Mouse (Mus musculus) testis, adult 2 months (tissue): ENCODE measurements at regions not wholly inside any gene's neighbourhood (a gene's known extent, or its start where the extent isn't known, plus 50 kb on each side); places are given as distances from the start of the nearest gene placed in this dataset.

Experiments
- H3K27ac ChIP-seq: fragments of 200-500 bp; 2 replicates; pipeline ENCODE4 v1.5.1; 2012; ENCODE audit warnings: low read depth, low read length; ENCODE audit not compliant: control insufficient read depth, insufficient read depth
- H3K27me3 ChIP-seq: fragments of 200-500 bp; 2 replicates; pipeline ENCODE4 v1.6.1; 2012; ENCODE audit warnings: mild to moderate bottlenecking, low read length, moderate library complexity; ENCODE audit not compliant: control insufficient read depth, insufficient read depth
- H3K36me3 ChIP-seq: fragments of 200-500 bp; 2 replicates; pipeline ENCODE4 v1.6.1; 2012; ENCODE audit warnings: mild to moderate bottlenecking, low read length; ENCODE audit not compliant: control insufficient read depth, insufficient read depth
- H3K4me1 ChIP-seq: fragments of 200-500 bp; 2 replicates; pipeline ENCODE4 v1.6.1; 2012; ENCODE audit warnings: low read length; ENCODE audit not compliant: control insufficient read depth, insufficient read depth
- H3K4me3 ChIP-seq: fragments of 200-500 bp; 2 replicates; pipeline ENCODE4 v1.5.1; 2012; ENCODE audit warnings: low read depth, mild to moderate bottlenecking, low read length, moderate library complexity, mixed read lengths; ENCODE audit not compliant: control insufficient read depth
- CTCF ChIP-seq: fragments of 200-500 bp; IDR thresholded peaks from 2 replicates; pipeline ENCODE4 v1.5.1; 2012; ENCODE audit warnings: low read depth, mild to moderate bottlenecking, inconsistent platforms, low read length, moderate library complexity; ENCODE audit not compliant: control insufficient read depth, insufficient read depth, insufficient replicate concordance
- POLR2A ChIP-seq: fragments of 200-500 bp; IDR thresholded peaks from 2 replicates; pipeline ENCODE4 v1.6.1; 2012; ENCODE audit warnings: low read depth, mild to moderate bottlenecking, inconsistent platforms, low read length, moderate library complexity; ENCODE audit not compliant: control insufficient read depth

- H3K36me3 ChIP-seq = no peaks in the 10 kb centered on the region
- no peak overlapping the region for H3K4me3 ChIP-seq
- no peaks in the 10 kb centered on the region for H3K27me3 ChIP-seq
- H3K27ac ChIP-seq = no peak overlapping the region
- TF ChIP-seq POLR2A = no peak
- no peak for TF ChIP-seq CTCF
- no peaks in the 10 kb centered on the region for H3K4me1 ChIP-seq
These were observed 88.4 kb upstream of the Tbl1xr1 start for GRCm38 (mm10) chr3:21988010-21988531.

GRCm38 (mm10) chr3:21990526-21990925, 85.9 kb upstream of the Tbl1xr1 start:
- no peak overlapping the region for H3K27ac ChIP-seq
- no peaks in the 10 kb centered on the region for H3K27me3 ChIP-seq
- TF ChIP-seq POLR2A = no peak
- TF ChIP-seq CTCF = no peak
- H3K4me3 ChIP-seq = no peak overlapping the region
- H3K4me1 ChIP-seq = no peaks in the 10 kb centered on the region
- H3K36me3 ChIP-seq = no peaks in the 10 kb centered on the region

- Histone ChIP-seq H3K27ac (no peak overlapping the region), H3K4me3 (no peak overlapping the region), H3K4me1 (no peaks in the 10 kb centered on the region), H3K36me3 (no peaks in the 10 kb centered on the region), H3K27me3 (no peaks in the 10 kb centered on the region)
- TF ChIP-seq POLR2A = no peak
- TF ChIP-seq CTCF = no peak
These were observed 84.7 kb upstream of the Tbl1xr1 start for GRCm38 (mm10) chr3:21991681-21992152.

DNA sequence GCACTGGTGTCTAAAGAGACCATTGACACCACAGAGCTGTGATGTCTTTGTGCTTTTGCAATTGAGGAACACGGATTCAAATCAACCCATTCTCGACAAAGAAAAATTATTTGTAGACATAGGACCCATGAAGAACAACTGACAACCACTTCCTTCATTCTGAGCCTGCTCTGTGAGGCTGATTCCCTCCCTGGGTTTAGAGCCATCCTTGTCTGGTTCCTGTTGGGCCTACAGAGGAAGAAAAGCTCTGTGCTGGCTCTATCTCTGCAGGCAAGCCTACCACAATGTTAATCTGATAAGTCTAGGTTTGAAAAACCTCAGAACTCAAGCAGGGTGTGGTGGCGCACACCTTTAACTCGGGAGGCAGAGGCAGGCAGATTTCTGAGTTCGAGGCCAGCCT, 84.2 kb upstream of the Tbl1xr1 start:
- Histone ChIP-seq H3K4me1 (no peaks in the 10 kb centered on the region), H3K4me3 (no peak overlapping the region), H3K36me3 (no peaks in the 10 kb centered on the region), H3K27ac (no peak overlapping the region), H3K27me3 (no peaks in the 10 kb centered on the region)
- TF ChIP-seq CTCF = no peak
- TF ChIP-seq POLR2A = no peak

GRCm38 (mm10) chr3:21993961-21994360, 82.5 kb upstream of the Tbl1xr1 start:
- no peak overlapping the region for H3K4me3 ChIP-seq
- TF ChIP-seq CTCF = no peak
- no peaks in the 10 kb centered on the region for H3K36me3 ChIP-seq
- no peak overlapping the region for H3K27ac ChIP-seq
- H3K4me1 ChIP-seq = no peaks in the 10 kb centered on the region
- H3K27me3 ChIP-seq = no peaks in the 10 kb centered on the region

GRCm38 (mm10) chr3:21995566-21996391, 80.7 kb upstream of the Tbl1xr1 start:
- H3K27me3 ChIP-seq = no peaks in the 10 kb centered on the region
- no peaks in the 10 kb centered on the region for H3K4me1 ChIP-seq
- H3K27ac ChIP-seq = no peak overlapping the region
- no peaks in the 10 kb centered on the region for H3K36me3 ChIP-seq
- TF ChIP-seq CTCF = no peak
- no peak for TF ChIP-seq POLR2A
- no peak overlapping the region for H3K4me3 ChIP-seq

GRCm38 (mm10) chr3:21997387-21997786, 79.1 kb upstream of the Tbl1xr1 start:
- Histone ChIP-seq H3K27me3 (no peaks in the 10 kb centered on the region), H3K27ac (no peak overlapping the region), H3K36me3 (no peaks in the 10 kb centered on the region), H3K4me1 (no peaks in the 10 kb centered on the region), H3K4me3 (no peak overlapping the region)
- TF ChIP-seq CTCF (no peak), POLR2A (no peak)

- no peak for TF ChIP-seq POLR2A
- no peak for TF ChIP-seq CTCF
- no peaks in the 10 kb centered on the region for H3K36me3 ChIP-seq
- no peak overlapping the region for H3K27ac ChIP-seq
- H3K4me1 ChIP-seq = no peaks in the 10 kb centered on the region
- H3K27me3 ChIP-seq = no peaks in the 10 kb centered on the region
- no peak overlapping the region for H3K4me3 ChIP-seq
These were observed 71.0 kb upstream of the Tbl1xr1 start for GRCm38 (mm10) chr3:22005456-22005855.
